Mouse (Mus musculus) spleen, adult 2 months (tissue): Measurements from ENCODE around the gene Olfr824.
"Not testable (repeated sequence)": the region's sequence is repeated elsewhere in the genome, so short reads cannot be mapped to it uniquely, and the experiment has no call there.

ENCODE experiments used
- CTCF ChIP-seq: fragments of 200-500 bp; IDR thresholded peaks from 2 replicates; pipeline ENCODE4 v1.5.1; 2011; ENCODE audit warnings: mild to moderate bottlenecking, inconsistent platforms; ENCODE audit not compliant: insufficient read depth, insufficient read length, insufficient replicate concordance; ENCODE audit errors: extremely low read depth
- POLR2A ChIP-seq: fragments of 200-500 bp; IDR thresholded peaks from 2 replicates; pipeline ENCODE4 v1.6.1; 2011; ENCODE audit warnings: low read depth, low read length, inconsistent platforms

DNA sequence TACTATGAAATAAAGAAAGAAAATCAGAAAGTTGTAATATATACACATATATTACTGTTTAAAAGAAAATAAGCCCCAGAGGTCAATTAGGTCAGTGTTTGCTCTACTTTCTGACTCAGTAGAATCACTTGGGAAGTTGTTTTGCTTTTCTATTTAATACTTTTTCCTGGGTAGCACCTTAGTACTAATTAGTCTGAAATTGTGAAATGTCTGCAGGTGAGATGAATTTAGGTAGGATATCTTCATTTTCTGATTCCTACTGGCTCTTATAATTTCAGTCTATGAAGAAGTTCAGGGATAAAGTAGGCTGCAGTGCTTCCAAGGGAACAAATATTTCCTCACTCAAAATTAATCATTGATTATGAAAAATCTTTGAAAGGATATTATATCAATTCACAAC is at the start of gene Olfr824:
- TF ChIP-seq CTCF, POLR2A: not testable (repeated sequence)
